Mouse (Mus musculus) forebrain, embryonic 12.5 days (tissue): ENCODE measurements around the gene Zfp385c. TPM values are rescaled to one million over a fixed set of nuclear protein-coding genes. Genes with fewer than 3 reads are reported as not detected.

ENCODE experiments used
- ATAC-seq: fragments of 200-750 bp; cut with Nextera tagmentation; 2 replicates; pipeline ENCODE4 v1.8.0; 2017; ENCODE audit warnings: moderate TSS enrichment; ENCODE audit not compliant: low FRiP score
- H3K27ac ChIP-seq: fragments of 300-500 bp; sonication (generic); 2 replicates; pipeline ENCODE4 v1.5.1; 2016; ENCODE audit warnings: mild to moderate bottlenecking
- H3K27me3 ChIP-seq: fragments of 300-500 bp; sonication (generic); 2 replicates; pipeline ENCODE4 v1.6.1; 2016; ENCODE audit warnings: mild to moderate bottlenecking
- H3K36me3 ChIP-seq: fragments of 300-500 bp; sonication (generic); replicated peaks from 2 replicates; pipeline ENCODE4 v1.6.1; 2016; ENCODE audit warnings: mild to moderate bottlenecking
- H3K4me1 ChIP-seq: fragments of 300-500 bp; sonication (generic); 2 replicates; pipeline ENCODE4 v1.6.1; 2016
- H3K4me2 ChIP-seq: fragments of 300-500 bp; sonication (generic); 2 replicates; pipeline ENCODE4 v1.6.1; 2016; ENCODE audit warnings: mild to moderate bottlenecking, moderate library complexity
- H3K4me3 ChIP-seq: fragments of 300-500 bp; sonication (generic); replicated peaks from 2 replicates; pipeline ENCODE4 v1.5.1; 2016; ENCODE audit warnings: mild to moderate bottlenecking
- H3K9ac ChIP-seq: fragments of 300-500 bp; sonication (generic); 2 replicates; pipeline ENCODE4 v1.6.1; 2016; ENCODE audit warnings: mild to moderate bottlenecking
- H3K9me3 ChIP-seq: fragments of 300-500 bp; sonication (generic); 2 replicates; pipeline ENCODE4 v1.6.1; 2016
- WGBS: fragments of 180-500 bp; shearing (Covaris S2); methylation state at CpG from one replicate; pipeline ENCODE4 v1.1.7; 2016; 5-methylcytosine and 5-hydroxymethylcytosine counted together
- polyA plus RNA-seq: library from polyadenylated mRNA; unstranded; fragments of >200 nt; fragmentation: Nextera tagmentation; extraction: Ambion mirVana; gene quantifications from 2 replicates; pipeline ENCODE4 v1.2.1, GENCODE M21; 2016

Zfp385c gene
- polyA plus RNA-seq, 1 experiment from 2014 or later, result 0.61 TPM

- H3K9me3 ChIP-seq, result no peaks in the 10 kb centered on the region
- peaks cover 9% of the 10 kb centered on the region; the same call in 1 of the 2 replicates for H3K27me3 ChIP-seq
- H3K4me2 ChIP-seq, result peak overlapping the region; percentile 29
- 0 out of 2 replicates have a peak, but pooled peaks have one; percentile 20 for ATAC-seq
- peaks cover 30% of the 10 kb centered on the region for H3K36me3 ChIP-seq
- H3K4me3 ChIP-seq, result no peak overlapping the region
- WGBS, result 36% methylated on average over 19 of the region's 19 CpGs
- H3K27ac ChIP-seq, result no peak overlapping the region
- H3K9ac ChIP-seq, result no peak overlapping the region
- peaks cover 6% of the 10 kb centered on the region for H3K4me1 ChIP-seq
These were observed 10.0 kb upstream of the Zfp385c start for GRCm38 (mm10) chr11:100702081-100702851.

DNA sequence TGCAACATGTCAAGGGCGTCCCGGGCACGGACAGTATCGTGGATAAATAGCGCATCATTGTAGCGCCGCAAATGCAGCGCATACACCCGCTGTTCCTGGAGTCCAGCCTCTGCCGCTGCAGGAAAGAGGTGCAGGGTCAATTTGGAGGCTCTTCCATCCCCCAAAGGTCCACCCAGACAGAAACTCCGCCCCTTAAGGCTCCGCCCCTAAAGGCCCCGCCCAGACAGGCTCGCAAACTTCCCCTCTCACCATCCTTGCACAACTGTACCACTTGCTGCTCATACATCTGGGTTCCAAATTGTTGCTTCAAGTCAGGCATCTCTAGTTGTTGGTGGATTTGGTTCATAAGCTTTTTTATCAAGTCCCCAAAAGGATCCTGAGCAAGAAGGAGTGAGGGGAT is 9.0 kb upstream of the Zfp385c start:
- Histone ChIP-seq H3K36me3 (peaks cover 21% of the 10 kb centered on the region), H3K9ac (no peak overlapping the region)
- WGBS, result 5% methylated on average over 14 of the region's 14 CpGs

DNA sequence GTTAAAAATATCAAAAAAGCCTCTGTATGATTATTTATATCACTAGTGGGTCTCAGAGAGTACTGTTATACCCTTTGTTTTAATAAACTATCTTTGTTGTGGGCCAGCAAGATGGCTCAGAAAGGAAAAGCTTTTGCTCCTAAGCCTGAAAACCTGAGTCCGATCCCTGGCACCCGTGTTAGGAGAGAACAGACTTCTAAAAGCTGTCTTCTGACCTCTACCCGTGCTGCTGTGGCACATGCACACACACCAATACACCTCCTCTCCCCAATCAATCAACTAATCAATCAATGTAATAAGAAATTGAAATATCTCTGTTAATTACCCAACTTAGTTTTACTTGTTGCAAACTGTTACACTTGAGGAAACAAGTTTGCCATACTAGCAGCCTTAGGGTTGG is 8.5 kb upstream of the Zfp385c start:
- ATAC-seq, result no peak
- no peak overlapping the region for H3K4me2 ChIP-seq

More for the DNA sequence above, 9.0 kb upstream of the Zfp385c start:
- Histone ChIP-seq H3K27ac (no peak overlapping the region), H3K4me1 (peaks cover 6% of the 10 kb centered on the region), H3K4me2 (peak overlapping the region; percentile 39), H3K4me3 (peak overlapping the region; percentile 5; the same call in 1 of the 2 replicates), H3K27me3 (peaks cover 9% of the 10 kb centered on the region; the same call in 1 of the 2 replicates), H3K9me3 (no peaks in the 10 kb centered on the region)
- ATAC-seq, result no peak

DNA sequence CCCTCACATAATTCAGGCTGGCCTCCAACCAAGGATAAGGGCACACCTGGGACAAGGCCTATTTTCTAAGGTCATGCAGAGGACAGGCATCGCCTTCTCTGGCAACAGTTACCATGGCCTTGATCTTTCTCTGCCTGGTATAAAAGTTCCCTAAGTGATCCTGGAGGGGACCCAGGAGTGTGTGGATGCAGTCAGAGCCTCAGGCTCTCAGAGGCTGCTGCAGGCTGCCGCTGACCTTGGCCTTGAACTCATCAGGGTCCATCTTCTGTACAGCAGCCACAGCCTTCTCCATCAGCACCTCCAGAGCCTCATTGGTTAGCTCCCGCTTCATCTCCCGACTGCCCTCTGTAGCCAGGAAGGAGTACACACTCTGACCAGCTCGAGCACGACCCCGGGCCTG is 5.7 kb upstream of the Zfp385c start:
- Histone ChIP-seq H3K9me3 (no peaks in the 10 kb centered on the region), H3K36me3 (no peaks in the 10 kb centered on the region), H3K4me2 (no peak overlapping the region), H3K4me1 (peaks cover 6% of the 10 kb centered on the region), H3K9ac (no peak overlapping the region), H3K27ac (no peak overlapping the region), H3K27me3 (peaks cover 21% of the 10 kb centered on the region), H3K4me3 (no peak overlapping the region)
- 78% methylated on average over 7 of the region's 7 CpGs for WGBS
- ATAC-seq, result no peak

More for the DNA sequence above, 8.5 kb upstream of the Zfp385c start:
- H3K27me3 ChIP-seq, result peaks cover 9% of the 10 kb centered on the region; the same call in 1 of the 2 replicates
- H3K4me3 ChIP-seq, result no peak overlapping the region
- peaks cover 15% of the 10 kb centered on the region for H3K36me3 ChIP-seq
- H3K4me1 ChIP-seq, result peaks cover 6% of the 10 kb centered on the region
- H3K27ac ChIP-seq, result no peak overlapping the region
- H3K9ac ChIP-seq, result no peak overlapping the region
- no peaks in the 10 kb centered on the region for H3K9me3 ChIP-seq
- 78% methylated on average over 3 of the region's 3 CpGs for WGBS

DNA sequence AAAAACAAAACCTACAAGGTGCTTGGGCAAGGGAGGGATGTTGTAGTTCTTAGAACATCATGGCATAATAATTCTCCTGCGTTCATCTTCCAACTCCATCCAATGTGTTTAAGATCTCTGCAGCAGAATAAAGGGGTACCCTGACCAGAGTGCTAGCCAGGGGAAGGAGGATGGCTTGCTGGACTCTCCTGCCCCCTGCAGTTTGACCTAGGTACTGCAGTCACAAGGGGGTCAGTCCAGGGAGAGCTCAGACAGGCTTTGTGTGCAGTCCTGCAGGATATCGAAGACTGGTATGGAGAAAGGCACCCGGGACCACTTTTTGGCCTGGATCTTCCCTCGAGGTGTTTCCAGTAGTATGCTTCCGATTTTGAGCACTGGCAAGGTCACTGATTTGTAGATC is 2.7 kb upstream of the Zfp385c start:
- peaks cover 39% of the 10 kb centered on the region for H3K27me3 ChIP-seq
- no peak overlapping the region for H3K27ac ChIP-seq
- ATAC-seq, result no peak
- no peak overlapping the region for H3K4me3 ChIP-seq
- H3K36me3 ChIP-seq, result no peaks in the 10 kb centered on the region
- H3K9me3 ChIP-seq, result no peaks in the 10 kb centered on the region
- WGBS, result 34% methylated on average over 5 of the region's 5 CpGs
- no peak overlapping the region for H3K9ac ChIP-seq
- H3K4me2 ChIP-seq, result no peak overlapping the region
- peaks cover 12% of the 10 kb centered on the region for H3K4me1 ChIP-seq

DNA sequence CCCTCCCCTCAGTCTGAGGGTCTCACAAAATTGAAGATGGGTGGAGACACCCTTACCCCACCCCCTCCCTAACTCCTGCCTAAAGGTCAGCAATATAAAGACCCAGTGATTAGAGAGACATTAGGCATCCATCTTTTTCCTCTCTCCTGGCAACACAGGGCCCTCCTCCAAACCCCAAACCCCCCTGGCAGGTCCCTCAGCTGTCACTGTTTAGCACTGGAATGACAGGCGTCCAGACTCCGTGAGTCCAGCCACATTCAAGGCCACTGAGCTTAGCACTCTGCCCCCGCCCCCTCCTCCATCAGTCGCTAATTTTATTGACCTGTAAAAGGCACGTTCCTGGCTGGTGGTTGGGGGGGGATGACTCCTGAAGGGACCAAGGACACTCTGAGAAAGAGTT is 899 bp upstream of the Zfp385c start:
- Histone ChIP-seq H3K4me3 (no peak overlapping the region), H3K4me1 (peaks cover 12% of the 10 kb centered on the region), H3K4me2 (no peak overlapping the region), H3K9me3 (no peaks in the 10 kb centered on the region), H3K9ac (no peak overlapping the region), H3K27ac (no peak overlapping the region), H3K27me3 (peaks cover 39% of the 10 kb centered on the region), H3K36me3 (no peaks in the 10 kb centered on the region)
- WGBS, result 36% methylated on average over 5 of the region's 5 CpGs
- no peak for ATAC-seq

DNA sequence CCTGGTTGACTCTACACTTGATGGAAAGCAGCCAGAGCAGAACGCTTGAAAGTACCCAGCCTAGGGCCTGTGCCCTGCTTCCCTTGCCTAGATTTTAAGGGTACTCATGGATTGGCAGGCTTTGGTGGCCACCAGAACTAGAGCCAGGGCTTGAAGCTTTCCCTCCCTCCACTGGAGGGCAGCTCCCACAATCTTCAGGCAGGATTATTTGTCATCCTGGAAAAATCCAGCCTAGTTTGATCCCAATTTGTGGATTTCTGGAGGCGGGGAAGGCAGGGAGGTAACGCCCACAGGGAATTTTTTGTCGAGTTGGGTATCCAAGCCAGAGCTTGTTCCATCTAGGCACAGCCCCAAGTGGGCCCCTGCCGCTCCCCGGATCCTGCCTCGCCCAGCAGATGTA is 1.9 kb downstream of the Zfp385c start:
- no peaks in the 10 kb centered on the region for H3K9me3 ChIP-seq
- no peak overlapping the region for H3K4me2 ChIP-seq
- H3K27ac ChIP-seq, result no peak overlapping the region
- H3K36me3 ChIP-seq, result no peaks in the 10 kb centered on the region
- peaks cover 12% of the 10 kb centered on the region for H3K4me1 ChIP-seq
- no peak overlapping the region for H3K9ac ChIP-seq
- no peak for ATAC-seq
- peaks cover 44% of the 10 kb centered on the region for H3K27me3 ChIP-seq
- no peak overlapping the region for H3K4me3 ChIP-seq
- 70% methylated on average over 7 of the region's 7 CpGs for WGBS

DNA sequence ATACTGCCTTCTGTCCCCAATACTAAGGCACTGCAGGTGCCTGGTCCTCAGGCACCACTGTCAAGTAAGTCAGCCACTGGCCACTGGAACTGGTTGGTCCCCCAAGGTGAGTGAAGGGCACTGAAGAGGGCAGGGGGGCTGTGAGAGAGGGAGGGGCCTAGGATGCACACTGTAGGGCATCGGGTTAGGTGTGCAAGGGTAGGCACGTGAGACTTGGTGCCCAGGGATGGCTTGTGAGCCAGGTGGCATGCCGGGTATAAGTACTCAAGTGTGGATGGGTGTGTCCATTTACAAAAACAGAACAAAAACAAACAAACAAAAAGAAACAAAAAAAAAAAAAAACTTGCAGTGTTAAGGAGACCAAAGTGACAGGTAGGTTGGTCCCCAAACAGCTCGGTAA is 3.8 kb downstream of the Zfp385c start:
- Histone ChIP-seq H3K4me1 (peaks cover 12% of the 10 kb centered on the region), H3K4me2 (no peak overlapping the region), H3K27me3 (peaks cover 37% of the 10 kb centered on the region), H3K36me3 (no peaks in the 10 kb centered on the region), H3K9me3 (no peaks in the 10 kb centered on the region), H3K27ac (no peak overlapping the region), H3K9ac (no peak overlapping the region), H3K4me3 (no peak overlapping the region)
- 73% methylated on average over 4 of the region's 4 CpGs for WGBS
- ATAC-seq, result no peak

GRCm38 (mm10) chr11:100687265-100687664 is 5.0 kb downstream of the Zfp385c start:
- Histone ChIP-seq H3K27me3 (peaks cover 25% of the 10 kb centered on the region), H3K9me3 (no peaks in the 10 kb centered on the region), H3K36me3 (no peaks in the 10 kb centered on the region), H3K4me3 (no peak overlapping the region), H3K4me1 (peaks cover 6% of the 10 kb centered on the region), H3K4me2 (no peak overlapping the region), H3K9ac (no peak overlapping the region), H3K27ac (no peak overlapping the region)
- no peak for ATAC-seq
- WGBS, result 88% methylated on average over 7 of the region's 7 CpGs

DNA sequence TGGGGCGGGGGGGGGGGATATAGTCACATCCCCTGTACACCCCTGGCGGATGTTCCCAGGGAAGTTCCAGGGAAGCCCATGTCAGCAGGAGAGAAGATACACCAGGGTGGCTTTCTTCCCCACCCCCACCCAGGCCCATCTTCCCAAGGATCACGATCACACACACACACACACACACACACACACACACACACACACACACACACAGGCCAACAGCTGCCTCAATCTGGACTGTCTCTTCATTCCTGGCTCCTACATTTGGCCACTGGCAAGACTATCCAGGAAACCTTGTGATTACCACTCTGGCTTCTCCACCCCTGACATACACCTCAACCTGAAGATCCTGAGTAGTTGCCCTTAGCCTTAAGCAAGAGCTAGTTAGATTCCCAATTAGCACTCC is 6.9 kb downstream of the Zfp385c start:
- Histone ChIP-seq H3K9me3 (no peaks in the 10 kb centered on the region), H3K27me3 (peaks cover 6% of the 10 kb centered on the region), H3K4me1 (no peaks in the 10 kb centered on the region), H3K4me3 (no peak overlapping the region), H3K27ac (no peak overlapping the region), H3K9ac (no peak overlapping the region), H3K36me3 (no peaks in the 10 kb centered on the region), H3K4me2 (no peak overlapping the region)
- ATAC-seq, result no peak
- WGBS, result 92% methylated on average over 3 of the region's 3 CpGs

DNA sequence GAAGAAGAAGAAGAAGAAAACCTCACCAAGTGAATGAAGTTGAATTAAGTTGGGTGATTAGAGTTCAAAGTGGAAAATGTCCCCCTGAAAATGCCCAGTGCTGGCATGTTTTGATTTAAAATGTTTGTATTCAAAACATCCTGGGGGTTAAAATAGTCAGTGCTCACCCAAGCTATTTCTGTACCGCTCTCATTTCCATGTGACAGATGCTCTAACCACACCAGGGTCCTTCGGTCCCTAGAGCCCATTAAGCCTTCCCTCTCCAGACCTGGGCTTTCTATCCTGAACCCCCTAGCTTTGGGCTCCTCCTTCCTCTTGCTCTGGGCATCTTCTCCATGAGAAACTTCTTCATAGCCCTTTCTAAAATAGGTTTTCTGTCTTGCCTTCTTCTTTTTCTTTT is 8.2 kb downstream of the Zfp385c start:
- Histone ChIP-seq H3K9me3 (no peaks in the 10 kb centered on the region), H3K4me2 (no peak overlapping the region), H3K4me1 (no peaks in the 10 kb centered on the region), H3K4me3 (no peak overlapping the region), H3K27me3 (0 out of 2 replicates have a peak, but pooled peaks cover 10% of the 10 kb centered on the region), H3K36me3 (no peaks in the 10 kb centered on the region), H3K9ac (no peak overlapping the region), H3K27ac (no peak overlapping the region)
- ATAC-seq, result no peak
- WGBS, result 92% methylated on average over 2 of the region's 2 CpGs

GRCm38 (mm10) chr11:100682526-100682925 is 9.7 kb downstream of the Zfp385c start:
- WGBS, result 66% methylated on average over 5 of the region's 5 CpGs
- H3K9me3 ChIP-seq, result no peaks in the 10 kb centered on the region
- no peak overlapping the region for H3K4me2 ChIP-seq
- H3K36me3 ChIP-seq, result no peaks in the 10 kb centered on the region
- no peak for ATAC-seq
- no peak overlapping the region for H3K27ac ChIP-seq
- no peak overlapping the region for H3K9ac ChIP-seq
- no peak overlapping the region for H3K4me3 ChIP-seq
- H3K27me3 ChIP-seq, result peaks cover 10% of the 10 kb centered on the region; the same call in 1 of the 2 replicates
- peaks cover 7% of the 10 kb centered on the region for H3K4me1 ChIP-seq

DNA sequence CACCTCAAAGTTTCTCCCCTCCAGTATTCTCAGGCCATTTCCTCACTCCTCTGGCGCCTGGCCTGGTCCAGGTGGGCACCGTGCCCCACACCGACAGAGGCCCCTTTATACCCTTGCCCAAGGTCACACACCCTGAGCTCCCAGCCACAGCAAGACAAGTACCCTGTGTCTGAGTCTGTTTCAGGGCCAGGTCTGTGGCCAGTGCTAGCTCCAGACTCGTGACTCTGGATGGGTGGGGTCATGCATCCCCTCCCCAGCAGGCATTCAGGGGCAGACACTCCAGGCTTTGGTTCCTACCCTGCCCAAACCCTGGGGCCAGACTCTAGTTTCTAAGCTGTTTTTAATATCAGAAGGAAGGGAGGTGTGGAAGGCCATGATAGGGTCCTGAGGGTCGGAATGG is 10.4 kb downstream of the Zfp385c start:
- Histone ChIP-seq H3K4me1 (peaks cover 11% of the 10 kb centered on the region), H3K9me3 (no peaks in the 10 kb centered on the region), H3K36me3 (no peaks in the 10 kb centered on the region), H3K9ac (no peak overlapping the region), H3K27ac (no peak overlapping the region), H3K27me3 (peaks cover 5% of the 10 kb centered on the region; the same call in 1 of the 2 replicates), H3K4me2 (no peak overlapping the region), H3K4me3 (no peak overlapping the region)
- no peak for ATAC-seq
- 79% methylated on average over 5 of the region's 5 CpGs for WGBS
